Mouse (Mus musculus): ENCODE measurements at regions not wholly inside any gene's neighbourhood (a gene's known extent, or its start where the extent isn't known, plus 50 kb on each side); places are given as distances from the start of the nearest gene placed in this dataset.
A peak's percentile ranks its signal among the peaks of the same experiment; 100 is the strongest.

GRCm38 (mm10) chr6:31065419-31065818 is 106.5 kb upstream of the Klf14 start:
- DNase-seq (ENCODE audit: low spot score in 2 of 2) = no peak

- no peak for DNase-seq (ENCODE audit: low spot score in 2 of 2)
Observed at GRCm38 (mm10) chr6:31066861-31067260, 108.0 kb upstream of the Klf14 start.

GRCm38 (mm10) chr6:31067453-31067852 is 108.6 kb upstream of the Klf14 start:
- no peak for DNase-seq (ENCODE audit: low spot score in 2 of 2)

GRCm38 (mm10) chr6:31069243-31069642 is 110.4 kb upstream of the Klf14 start:
- DNase-seq (ENCODE audit: low spot score in 2 of 2) = no peak

- DNase-seq (ENCODE audit: low spot score in 2 of 2) = no peak
Observed at GRCm38 (mm10) chr6:31070537-31070936, 111.7 kb upstream of the Klf14 start.

- DNase-seq (ENCODE audit: low spot score in 2 of 2) = no peak
Observed at GRCm38 (mm10) chr6:31070966-31071365, 112.1 kb upstream of the Klf14 start.

GRCm38 (mm10) chr6:31072072-31072471 is 113.2 kb upstream of the Klf14 start:
- DNase-seq (ENCODE audit: low spot score in 2 of 2) = no peak

- no peak for DNase-seq (ENCODE audit: low spot score in 2 of 2)
Observed at GRCm38 (mm10) chr6:31072559-31072958, 113.7 kb upstream of the Klf14 start.

GRCm38 (mm10) chr6:31073338-31073737 is 114.5 kb upstream of the Klf14 start:
- peak; percentile 41 to 53 for DNase-seq (ENCODE audit: low spot score in 2 of 2)

GRCm38 (mm10) chr6:31074394-31074793 is 115.5 kb upstream of the Klf14 start:
- DNase-seq (ENCODE audit: low spot score in 2 of 2) = no peak

GRCm38 (mm10) chr6:31075209-31075571 is 116.3 kb upstream of the Klf14 start:
- no peak for DNase-seq (ENCODE audit: low spot score in 2 of 2)

- DNase-seq (ENCODE audit: low spot score in 2 of 2) = peak; percentile 57 to 68
Observed at GRCm38 (mm10) chr6:31075572-31076477, 116.9 kb upstream of the Klf14 start.

- no peak for DNase-seq (ENCODE audit: low spot score in 2 of 2)
Observed at GRCm38 (mm10) chr6:31076478-31076834, 117.6 kb upstream of the Klf14 start.

GRCm38 (mm10) chr6:31077216-31077615 is 118.3 kb upstream of the Klf14 start:
- no peak for DNase-seq (ENCODE audit: low spot score in 2 of 2)

GRCm38 (mm10) chr6:31077779-31078178 is 118.9 kb upstream of the Klf14 start:
- no peak for DNase-seq (ENCODE audit: low spot score in 2 of 2)

GRCm38 (mm10) chr6:31078413-31078812 is 119.5 kb upstream of the Klf14 start:
- peak; percentile 82 to 83 for DNase-seq (ENCODE audit: low spot score in 2 of 2)

GRCm38 (mm10) chr6:31079586-31080259 is 120.8 kb upstream of the Klf14 start:
- no peak for DNase-seq (ENCODE audit: low spot score in 2 of 2)

GRCm38 (mm10) chr6:31080279-31080678 is 121.4 kb upstream of the Klf14 start:
- DNase-seq (ENCODE audit: low spot score in 2 of 2) = no peak

GRCm38 (mm10) chr6:31080691-31081090 is 121.8 kb upstream of the Klf14 start:
- no peak for DNase-seq (ENCODE audit: low spot score in 2 of 2)

- DNase-seq (ENCODE audit: low spot score in 2 of 2) = no peak
Observed at GRCm38 (mm10) chr6:31081238-31081637, 122.4 kb upstream of the Klf14 start.

GRCm38 (mm10) chr6:31081988-31082387 is 123.1 kb upstream of the Klf14 start:
- no peak for DNase-seq (ENCODE audit: low spot score in 2 of 2)

GRCm38 (mm10) chr6:31082613-31083470 is 124.0 kb upstream of the Klf14 start:
- peak; percentile 49 to 60 for DNase-seq (ENCODE audit: low spot score in 2 of 2)
